Mouse (Mus musculus) megakaryocyte, embryonic 14.5 days (primary cell): ENCODE results near the gene Krtap4-16. TPM values are rescaled to one million over a fixed set of nuclear protein-coding genes. Genes with fewer than 3 reads are reported as not detected.

ENCODE experiments used
- polyA plus RNA-seq: library from polyadenylated mRNA; stranded (reverse); fragments of >175 nt; gene quantifications from 2 replicates; pipeline ENCODE4 v1.2.3, GENCODE M21; 2012; ENCODE audit warnings: low replicate concordance; ENCODE audit not compliant: insufficient read depth

Gene Krtap4-16
- polyA plus RNA-seq, 1 experiment = not detected

Other genes with a start within 250 kb of the Krtap4-16 start
- not detected in 2 replicates for gene Gm11938, start 248.3 kb downstream of the Krtap4-16 start, polyA plus RNA-seq
- gene Gm11937, start 241.4 kb downstream of the Krtap4-16 start, polyA plus RNA-seq = not detected in 2 replicates
- gene Krtap2-4, start 236.8 kb downstream of the Krtap4-16 start, polyA plus RNA-seq = not detected in 2 replicates
- not detected in 2 replicates for gene Gm11562, start 231.2 kb downstream of the Krtap4-16 start, polyA plus RNA-seq
- gene Krtap4-1, start 223.4 kb downstream of the Krtap4-16 start, polyA plus RNA-seq = not detected in 2 replicates
- not detected in 2 replicates for gene Krtap4-2, start 216.5 kb downstream of the Krtap4-16 start, polyA plus RNA-seq
- not detected in 2 replicates for gene Krtap4-7, start 207.5 kb downstream of the Krtap4-16 start, polyA plus RNA-seq
- not detected in 2 replicates for gene Gm11555, start 201.4 kb downstream of the Krtap4-16 start, polyA plus RNA-seq
- gene Gm11563, start 192.6 kb downstream of the Krtap4-16 start, polyA plus RNA-seq = not detected in 2 replicates
- not detected in 2 replicates for gene Krtap4-6, start 185.6 kb downstream of the Krtap4-16 start, polyA plus RNA-seq
- not detected in 2 replicates for gene Gm14190, start 160.9 kb downstream of the Krtap4-16 start, polyA plus RNA-seq
- not detected in 2 replicates for gene Gm14180, start 117.3 kb downstream of the Krtap4-16 start, polyA plus RNA-seq
- not detected in 2 replicates for gene Gm11595, start 78.7 kb downstream of the Krtap4-16 start, polyA plus RNA-seq
- gene Krtap4-8, start 70.9 kb downstream of the Krtap4-16 start, polyA plus RNA-seq = not detected in 2 replicates
- not detected in 2 replicates for gene Krtap4-9, start 66.4 kb downstream of the Krtap4-16 start, polyA plus RNA-seq
- not detected in 2 replicates for gene Gm11596, start 58.1 kb downstream of the Krtap4-16 start, polyA plus RNA-seq
- not detected in 2 replicates for gene Gm11569, start 52.7 kb downstream of the Krtap4-16 start, polyA plus RNA-seq
- gene Gm11554, start 47.2 kb downstream of the Krtap4-16 start, polyA plus RNA-seq = not detected in 2 replicates
- not detected in 2 replicates for gene Krtap4-13, start 41.7 kb downstream of the Krtap4-16 start, polyA plus RNA-seq
- not detected in 2 replicates for gene Gm11564, start 35.9 kb downstream of the Krtap4-16 start, polyA plus RNA-seq
- not detected in 2 replicates for gene 2300003K06Rik, start 13.5 kb downstream of the Krtap4-16 start, polyA plus RNA-seq
- not detected in 2 replicates for gene Gm11568, start 6.3 kb upstream of the Krtap4-16 start, polyA plus RNA-seq
- gene Gm11559, start 12.9 kb upstream of the Krtap4-16 start, polyA plus RNA-seq = not detected in 2 replicates
- not detected in 2 replicates for gene Krtap9-1, start 21.8 kb upstream of the Krtap4-16 start, polyA plus RNA-seq
- gene Gm11567, start 27.6 kb upstream of the Krtap4-16 start, polyA plus RNA-seq = not detected in 2 replicates
- gene Krtap31-1, start 56.3 kb upstream of the Krtap4-16 start, polyA plus RNA-seq = not detected in 2 replicates
- gene Gm11565, start 63.1 kb upstream of the Krtap4-16 start, polyA plus RNA-seq = not detected in 2 replicates
- not detected in 2 replicates for gene Krtap31-2, start 84.7 kb upstream of the Krtap4-16 start, polyA plus RNA-seq
- gene Krtap9-5, start 96.9 kb upstream of the Krtap4-16 start, polyA plus RNA-seq = not detected in 2 replicates
- not detected in 2 replicates for gene Krtap29-1, start 127.4 kb upstream of the Krtap4-16 start, polyA plus RNA-seq
- not detected in 2 replicates for gene Krtap16-1, start 135.0 kb upstream of the Krtap4-16 start, polyA plus RNA-seq
- not detected in 2 replicates for gene Krtap17-1, start 142.4 kb upstream of the Krtap4-16 start, polyA plus RNA-seq
- not detected in 2 replicates for gene Krt33a, start 164.6 kb upstream of the Krtap4-16 start, polyA plus RNA-seq
- gene Krt33b, start 178.3 kb upstream of the Krtap4-16 start, polyA plus RNA-seq = not detected in 2 replicates
- not detected in 2 replicates for gene Krt34, start 189.9 kb upstream of the Krtap4-16 start, polyA plus RNA-seq
- gene Krt31, start 198.9 kb upstream of the Krtap4-16 start, polyA plus RNA-seq = not detected in 2 replicates
- gene Krt32, start 236.6 kb upstream of the Krtap4-16 start, polyA plus RNA-seq = not detected in 2 replicates
- not detected in 2 replicates for gene Krt35, start 244.6 kb upstream of the Krtap4-16 start, polyA plus RNA-seq